Mouse (Mus musculus): Measurements from ENCODE around the gene Dgcr6. TPM values are rescaled to one million over a fixed set of nuclear protein-coding genes. Genes with fewer than 3 reads are reported as not detected.
A peak's percentile ranks its signal among the peaks of the same experiment; 100 is the strongest.
"Not testable (repeated sequence)": the region's sequence is repeated elsewhere in the genome, so short reads cannot be mapped to it uniquely, and the experiment has no call there.

Gene Dgcr6
- total RNA-seq (2021) = 10 to 100 TPM; 26.6 to 28.5 TPM
- long read RNA-seq, experiment 1, transcript Dgcr6-206 (5 exons, 1,086 nt) = major isoform, 32 of 43 reads
- long read RNA-seq, experiment 1, transcript Dgcr6-201 (5 exons, 1,050 nt) = minor isoform, 5 of 43 reads
- long read RNA-seq, experiment 1, partial matches to known transcripts = 5 of 43 reads
- long read RNA-seq, experiment 1, other reads (novel, unspliced or antisense) = 1 of 43 reads
- long read RNA-seq, experiment 2, transcript Dgcr6-206 (5 exons, 1,086 nt) = major isoform, 46 of 56 reads
- long read RNA-seq, experiment 2, transcript Dgcr6-201 (5 exons, 1,050 nt) = minor isoform, 6 of 56 reads
- long read RNA-seq, experiment 2, partial matches to known transcripts = 3 of 56 reads
- long read RNA-seq, experiment 2, other reads (novel, unspliced or antisense) = 1 of 56 reads

DNA sequence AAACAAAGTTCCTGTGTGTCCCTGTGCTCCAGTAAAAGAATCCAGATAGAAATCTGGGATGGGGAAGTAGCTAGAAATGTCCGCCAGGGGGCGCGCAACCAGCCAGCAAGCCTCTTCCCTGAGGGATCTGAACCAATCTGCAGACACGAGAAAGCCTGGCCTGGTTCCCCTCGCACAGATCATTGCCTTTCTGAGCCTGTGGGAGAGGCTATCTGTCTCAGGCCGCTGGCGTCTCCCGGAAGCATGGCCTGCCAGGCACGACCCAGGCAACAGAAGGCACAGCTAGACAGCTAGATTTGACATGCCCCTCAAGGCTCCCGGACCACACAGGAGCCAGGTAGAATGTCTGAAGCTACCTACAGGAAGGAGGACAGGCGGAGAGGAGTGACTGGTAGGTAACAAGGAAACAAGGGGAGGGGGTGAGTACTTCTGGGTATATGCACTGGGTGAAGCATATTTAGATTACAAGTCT lies at the start of gene Dgcr6:
Gene Dgcr6, plus strand, starts transcription at position 130 of the 472 bp plus-strand sequence.
- DNase-seq = peak; percentile 84
- intact Hi-C loops (cut with DNase I; ENCODE audit: low total_unique reads) = loop anchor here (10.0 kb wide), 1 partner anchor 162 kb away; the partner anchor contains the start of gene Ccdc188

DNA sequence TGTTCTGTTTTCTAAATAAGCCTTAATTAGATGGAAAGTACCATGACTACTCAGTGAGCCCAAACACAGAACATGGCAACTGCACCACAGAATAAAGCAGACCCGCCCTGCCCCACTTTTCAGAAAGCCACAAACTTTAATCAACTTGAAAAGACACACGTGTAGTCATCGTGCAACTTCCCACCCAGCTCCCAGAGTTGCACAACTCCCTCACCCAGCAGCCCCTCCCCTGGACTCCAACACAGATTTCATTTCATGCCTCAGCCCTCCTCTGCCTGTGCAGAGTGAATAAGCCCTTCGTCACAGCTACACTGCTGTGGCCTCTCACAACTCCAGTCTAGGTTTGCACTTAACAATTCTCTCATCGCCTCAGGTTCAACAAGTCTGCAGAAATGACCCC lies 48.1 kb upstream of the Dgcr6 start:
- no peak for DNase-seq
- intact Hi-C loops (cut with DNase I; ENCODE audit: low total_unique reads) = no loop called here

DNA sequence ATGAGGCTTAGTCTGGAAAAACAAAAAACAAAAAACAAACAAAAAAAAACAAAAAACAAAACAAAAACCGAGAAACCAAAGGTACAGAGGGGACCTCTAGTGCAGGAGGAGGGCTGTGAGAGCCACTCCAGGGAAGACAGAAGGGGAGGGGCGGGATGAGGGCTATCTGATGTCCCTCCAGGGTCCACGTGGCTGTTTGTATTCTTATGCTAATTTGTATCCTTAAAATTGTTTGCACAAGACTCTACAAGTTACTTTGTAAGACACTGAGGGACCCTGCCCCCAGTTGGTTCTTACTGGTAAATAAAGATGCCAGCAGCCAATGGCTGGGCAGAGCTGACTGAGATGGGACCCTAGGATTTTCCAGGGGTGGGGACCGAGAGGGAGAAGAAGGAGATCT lies 45.6 kb upstream of the Dgcr6 start:
- no peak for DNase-seq
- intact Hi-C loops (cut with DNase I; ENCODE audit: low total_unique reads) = no loop called here

DNA sequence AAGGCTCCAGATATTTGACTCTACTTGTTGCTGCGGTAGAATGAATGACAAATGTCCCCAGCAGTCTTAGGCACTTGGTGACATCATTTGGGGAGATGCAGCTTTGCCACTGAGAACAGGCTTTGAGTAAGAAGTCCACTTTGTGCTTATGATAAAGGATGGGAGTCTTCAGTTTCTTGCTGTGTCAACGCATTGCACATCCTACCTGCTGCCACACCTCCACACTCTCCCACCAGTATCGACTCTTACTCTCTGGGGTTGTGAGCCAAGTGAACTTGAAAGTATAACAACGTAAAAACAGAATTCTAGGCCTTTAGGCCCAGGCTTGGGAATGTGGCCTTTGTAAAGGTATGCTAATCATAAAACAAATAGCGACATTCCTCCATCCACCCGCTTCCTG lies 41.6 kb upstream of the Dgcr6 start:
- DNase-seq = no peak
- intact Hi-C loops (cut with DNase I; ENCODE audit: low total_unique reads) = no loop called here

DNA sequence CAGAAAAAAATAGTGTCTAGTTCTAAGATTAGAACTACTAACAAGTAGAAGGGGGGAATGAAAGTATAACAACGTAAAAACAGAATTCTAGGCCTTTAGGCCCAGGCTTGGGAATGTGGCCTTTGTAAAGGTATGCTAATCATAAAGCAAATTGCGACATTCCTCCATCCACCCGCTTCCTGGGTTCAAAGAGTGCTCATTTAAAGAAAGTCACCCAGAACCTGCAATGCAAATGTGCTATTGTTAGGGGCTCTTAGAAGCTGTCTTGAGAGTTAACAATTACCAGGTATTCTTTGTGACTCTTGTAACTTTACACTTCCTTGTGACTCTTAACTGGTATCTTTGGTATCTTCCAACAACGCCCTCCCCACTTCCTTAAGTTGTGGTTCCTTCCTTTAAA lies 36.2 kb upstream of the Dgcr6 start:
- intact Hi-C loops (cut with DNase I; ENCODE audit: low total_unique reads); DNase-seq: not testable (repeated sequence)

DNA sequence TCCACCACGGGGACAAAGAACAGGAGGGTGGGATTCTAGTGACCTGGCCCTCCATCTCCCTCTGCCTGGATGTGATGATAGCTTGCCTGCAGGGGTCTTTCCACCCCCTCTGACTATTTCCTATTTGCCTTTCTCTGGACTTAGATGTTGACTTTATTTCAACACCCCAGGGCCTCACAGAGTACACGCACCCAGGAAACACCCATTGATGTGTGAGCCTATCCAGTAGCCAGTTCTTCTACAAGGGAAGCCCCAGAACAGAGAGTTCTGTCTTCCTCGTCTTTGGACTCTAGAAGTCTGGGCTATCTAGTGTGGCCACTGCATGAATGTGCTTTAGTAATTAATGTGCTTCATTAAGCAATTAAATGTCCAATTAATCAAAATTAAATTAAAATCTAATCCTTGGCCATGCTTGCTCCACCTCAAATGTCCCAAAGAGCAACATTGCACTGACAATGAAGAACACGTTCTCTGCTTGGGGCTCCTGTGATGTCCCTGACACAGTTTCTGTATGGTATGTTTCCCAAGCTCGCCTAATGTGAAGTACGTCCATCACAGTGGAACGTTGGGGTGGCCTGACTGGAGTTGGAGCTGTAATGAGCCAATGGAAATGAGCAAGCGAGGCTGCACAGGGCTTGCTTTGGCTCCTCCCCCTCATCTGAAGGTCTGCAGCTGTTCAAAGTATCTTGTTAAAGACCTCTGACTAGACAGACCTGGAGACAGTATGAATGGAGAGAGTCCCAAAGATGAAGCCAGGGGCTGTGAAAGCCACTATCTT lies 29.7 kb upstream of the Dgcr6 start:
- intact Hi-C loops (cut with DNase I; ENCODE audit: low total_unique reads) = no loop called here
- DNase-seq = no peak

DNA sequence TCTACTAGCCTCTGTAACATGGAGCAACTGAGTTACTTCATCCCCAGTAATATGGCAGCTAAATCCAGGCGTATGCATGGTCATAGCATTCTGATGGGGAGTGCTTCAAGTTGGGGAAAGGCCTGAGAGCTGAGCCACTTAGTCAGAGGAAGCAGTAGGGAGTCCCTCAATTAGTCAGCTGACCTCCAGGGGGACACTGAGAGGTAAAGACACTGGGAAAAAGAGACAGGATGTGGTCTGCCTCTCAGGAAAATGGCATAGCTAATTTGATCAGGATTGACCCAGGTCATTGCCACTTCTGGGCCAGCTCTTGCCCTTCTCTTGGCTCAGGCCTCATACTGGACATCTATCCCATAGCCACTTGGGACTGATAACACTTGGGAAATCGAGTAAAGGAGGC lies 25.3 kb upstream of the Dgcr6 start:
- no peak for DNase-seq
- intact Hi-C loops (cut with DNase I; ENCODE audit: low total_unique reads) = no loop called here

DNA sequence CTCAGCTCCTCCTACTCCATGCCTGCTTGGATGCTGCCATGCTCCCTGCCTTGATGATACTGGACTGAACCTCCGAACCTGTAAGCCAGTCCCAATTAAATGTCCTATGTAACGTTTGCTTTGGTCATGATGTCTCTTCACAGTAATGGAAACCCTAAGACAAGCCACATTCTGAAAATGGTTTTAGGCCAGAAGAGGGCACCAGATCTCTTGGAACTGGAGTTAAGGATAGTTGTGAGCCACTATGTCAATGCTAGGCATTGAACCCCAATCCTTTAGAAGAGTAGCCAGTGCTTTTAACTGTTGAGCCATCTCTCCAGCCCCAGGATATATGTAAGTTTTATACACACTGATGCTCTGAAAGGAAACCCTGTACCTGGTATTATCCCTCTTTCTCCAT lies 20.9 kb upstream of the Dgcr6 start:
- no peak for DNase-seq
- intact Hi-C loops (cut with DNase I; ENCODE audit: low total_unique reads) = no loop called here

DNA sequence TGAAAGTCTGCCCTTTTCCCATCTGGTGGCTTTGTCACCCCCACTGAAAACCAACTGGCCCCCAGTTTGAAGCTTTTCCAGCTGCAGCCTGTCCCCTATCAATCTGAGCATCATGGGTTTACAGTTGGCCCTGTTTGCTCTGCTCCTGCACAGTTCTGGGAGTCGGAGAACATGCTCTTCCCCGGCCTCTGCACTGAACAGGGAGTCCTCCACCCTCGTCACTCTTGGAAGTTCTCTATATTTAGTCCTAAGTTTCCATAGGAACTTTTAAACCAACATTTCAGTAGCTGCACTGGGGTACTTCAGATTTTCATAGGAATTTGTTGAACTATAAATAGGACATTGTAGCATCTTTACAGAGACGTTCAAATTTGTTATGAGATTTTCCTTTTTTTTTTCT lies 19.4 kb upstream of the Dgcr6 start:
- intact Hi-C loops (cut with DNase I; ENCODE audit: low total_unique reads) = no loop called here
- DNase-seq = no peak

DNA sequence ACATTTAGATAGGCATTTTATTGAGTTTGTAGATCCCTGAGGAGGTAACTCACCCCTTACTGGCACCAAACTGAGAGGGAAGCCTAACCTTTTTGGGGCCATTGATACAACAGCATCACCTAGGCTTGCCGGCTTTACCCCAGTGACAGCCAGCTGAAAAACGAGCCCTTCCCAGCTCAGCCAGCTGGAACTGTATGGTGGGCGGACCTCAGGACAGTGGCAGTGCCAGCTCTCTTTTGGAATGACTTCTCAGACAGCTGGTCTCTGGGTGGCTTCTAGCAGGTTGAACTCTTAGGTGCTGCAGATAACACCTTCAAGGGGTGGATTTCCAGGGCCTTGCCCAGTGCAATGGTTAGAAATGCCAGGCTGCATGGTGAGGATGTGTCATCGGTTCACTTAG lies 18.4 kb upstream of the Dgcr6 start:
- DNase-seq = peak; percentile 43
- intact Hi-C loops (cut with DNase I; ENCODE audit: low total_unique reads) = no loop called here

DNA sequence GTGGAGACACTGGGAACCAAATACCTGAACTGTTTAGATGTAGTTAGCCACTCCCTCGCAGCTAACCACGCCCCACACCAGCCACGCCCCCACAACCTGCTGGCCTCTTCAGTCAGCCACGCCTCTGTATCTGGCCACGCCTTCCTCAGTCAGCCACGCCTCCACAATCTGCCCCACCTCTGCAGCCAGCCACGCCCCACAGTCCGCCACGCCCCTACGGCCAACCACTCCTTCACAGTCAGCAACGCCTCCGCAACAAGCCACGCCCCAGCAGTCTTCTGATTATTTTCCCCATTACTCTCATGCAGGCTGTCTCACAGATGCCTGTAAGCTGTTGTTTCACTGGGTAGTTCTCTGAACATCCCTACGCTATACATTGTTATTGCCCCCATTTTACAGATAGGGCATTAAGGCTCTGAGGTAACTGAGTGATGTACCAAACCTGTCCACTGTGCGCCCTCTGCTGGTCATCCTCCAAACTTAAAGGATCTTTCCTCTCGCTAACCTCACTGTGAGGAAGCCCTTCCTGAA lies 16.2 kb upstream of the Dgcr6 start:
- intact Hi-C loops (cut with DNase I; ENCODE audit: low total_unique reads) = no loop called here
- peak; percentile 33 for DNase-seq

DNA sequence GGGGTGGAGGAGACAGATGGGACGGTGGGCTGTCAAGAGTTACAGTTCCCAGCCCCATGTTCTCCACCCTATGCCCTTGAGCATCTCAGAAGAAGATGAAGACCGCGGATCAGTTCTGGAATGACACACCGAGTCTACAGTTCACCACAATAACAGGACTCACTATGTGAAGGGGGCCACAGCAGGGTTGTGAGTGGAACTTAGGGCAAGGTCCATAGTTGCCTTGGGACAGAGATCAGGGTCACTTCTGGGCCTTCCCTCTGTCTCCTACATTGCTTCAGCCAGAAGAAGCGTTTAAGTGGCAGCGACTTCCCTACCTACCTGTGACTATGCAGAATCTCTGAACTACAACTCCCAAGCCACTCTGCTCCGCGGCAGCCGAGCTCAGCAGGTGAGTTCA lies 15.6 kb upstream of the Dgcr6 start:
- intact Hi-C loops (cut with DNase I; ENCODE audit: low total_unique reads) = no loop called here
- no peak for DNase-seq

DNA sequence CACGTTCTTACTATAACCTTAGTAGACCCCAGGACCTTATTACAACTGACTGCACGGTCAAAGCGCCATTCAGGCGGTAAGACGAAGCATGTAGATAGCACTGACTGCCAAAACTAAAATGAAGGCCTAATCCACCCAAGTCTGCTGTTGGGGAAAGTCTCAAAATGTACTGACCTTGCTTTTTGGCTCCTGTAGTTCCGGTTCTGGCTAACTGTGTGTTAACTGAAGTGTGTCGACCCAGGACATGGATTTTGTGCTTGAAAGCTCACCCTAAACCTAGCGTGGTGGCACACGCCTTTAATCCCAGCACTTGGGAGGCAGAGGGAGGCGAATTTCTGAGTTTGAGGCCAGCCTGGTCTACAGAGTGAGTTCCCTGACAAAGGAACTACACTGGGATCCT lies 7.7 kb upstream of the Dgcr6 start:
- DNase-seq = no peak
- intact Hi-C loops (cut with DNase I; ENCODE audit: low total_unique reads) = loop anchor here (5.0 kb wide), 1 partner anchor 133 kb away; the partner anchor contains the start of gene Ess2

DNA sequence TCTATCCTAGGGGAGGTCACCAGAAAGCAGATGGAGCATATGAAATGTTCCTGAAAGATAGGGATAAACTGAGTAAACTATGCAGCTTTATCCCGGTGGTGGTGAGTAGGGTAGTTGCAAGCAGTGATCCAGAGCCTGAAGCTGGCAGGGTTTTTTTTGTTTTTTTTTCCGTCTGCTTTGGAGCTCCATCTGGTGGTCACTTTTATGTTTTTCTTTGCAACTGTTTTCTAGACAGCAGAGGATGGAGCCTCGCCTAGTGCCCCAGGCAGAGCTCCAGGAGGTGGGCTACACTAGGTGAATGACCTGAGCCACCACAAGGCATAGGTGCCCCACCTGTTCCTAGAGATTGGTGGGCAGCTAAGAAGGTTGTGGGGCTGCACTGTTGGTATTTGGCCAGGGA lies 5.0 kb upstream of the Dgcr6 start:
- no peak for DNase-seq
- intact Hi-C loops (cut with DNase I; ENCODE audit: low total_unique reads) = loop anchor here (5.0 kb wide), 1 partner anchor 135 kb away; the partner anchor contains the start of gene Ess2

DNA sequence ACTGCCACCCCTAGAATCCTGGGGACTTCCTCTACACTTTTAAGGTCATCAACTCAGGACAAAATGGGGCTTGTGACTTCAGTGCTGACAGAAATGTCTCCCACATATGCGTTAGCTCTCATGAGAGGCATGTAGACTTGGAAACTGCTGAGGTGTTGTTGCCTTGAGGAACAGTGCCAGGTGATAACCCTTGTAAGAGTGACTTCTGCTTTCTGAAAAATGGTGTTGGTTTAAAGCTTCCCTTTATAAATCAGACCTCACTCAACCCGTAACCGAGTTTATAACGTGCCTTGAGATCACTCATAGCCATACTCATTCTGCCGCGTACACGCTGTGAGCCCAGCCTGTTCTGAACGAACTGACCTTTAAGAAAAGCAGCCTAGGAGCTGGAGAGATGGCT lies 4.6 kb upstream of the Dgcr6 start:
- intact Hi-C loops (cut with DNase I; ENCODE audit: low total_unique reads) = loop anchor here (5.0 kb wide), 1 partner anchor 136 kb away; the partner anchor contains the start of gene Ess2
- no peak for DNase-seq

DNA sequence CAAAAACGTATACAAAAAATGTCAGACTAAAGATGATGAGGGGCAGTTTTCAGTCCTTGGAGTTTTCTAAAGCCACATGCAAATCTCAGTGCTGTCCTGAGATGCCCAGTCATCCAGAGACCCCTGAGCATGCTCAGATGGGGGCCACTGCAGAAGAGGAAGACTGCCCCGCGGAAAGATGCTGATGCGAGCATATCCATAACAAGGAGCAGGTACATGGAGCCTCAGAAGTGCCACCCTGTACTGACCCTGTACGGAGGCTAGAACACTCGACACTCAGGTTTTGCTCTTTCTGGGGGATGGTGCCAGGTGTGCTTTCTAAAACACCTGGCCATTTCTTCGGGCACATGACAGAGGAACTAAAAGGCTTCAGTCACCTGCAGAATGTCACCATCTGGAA lies 338 bp upstream of the Dgcr6 start:
- intact Hi-C loops (cut with DNase I; ENCODE audit: low total_unique reads) = loop anchor here (10.0 kb wide), 1 partner anchor 162 kb away; the partner anchor contains the start of gene Ccdc188
- DNase-seq = no peak

DNA sequence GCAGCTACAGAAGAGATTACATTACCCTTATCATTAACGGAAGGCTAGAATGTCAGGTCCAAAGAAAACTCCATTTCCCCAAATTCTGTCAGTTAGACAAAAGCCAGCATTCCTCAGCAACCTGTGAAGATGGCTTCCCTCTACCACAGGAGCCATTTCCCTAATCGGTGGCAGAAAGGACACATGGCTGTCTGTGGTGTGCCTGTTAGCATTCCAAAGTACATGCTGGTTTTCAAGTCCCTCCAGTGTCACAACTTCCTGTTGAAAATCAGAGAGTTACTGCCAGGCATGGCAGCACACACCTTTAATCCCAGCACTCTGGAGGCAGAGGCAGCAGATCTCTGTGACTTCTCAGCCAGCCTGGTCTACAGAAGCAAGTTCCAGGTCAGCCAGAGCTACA lies 3.6 kb downstream of the Dgcr6 start:
- intact Hi-C loops (cut with DNase I; ENCODE audit: low total_unique reads) = loop anchor here (10.0 kb wide), 1 partner anchor 159 kb away; the partner anchor contains the start of gene Ccdc188
- no peak for DNase-seq

DNA sequence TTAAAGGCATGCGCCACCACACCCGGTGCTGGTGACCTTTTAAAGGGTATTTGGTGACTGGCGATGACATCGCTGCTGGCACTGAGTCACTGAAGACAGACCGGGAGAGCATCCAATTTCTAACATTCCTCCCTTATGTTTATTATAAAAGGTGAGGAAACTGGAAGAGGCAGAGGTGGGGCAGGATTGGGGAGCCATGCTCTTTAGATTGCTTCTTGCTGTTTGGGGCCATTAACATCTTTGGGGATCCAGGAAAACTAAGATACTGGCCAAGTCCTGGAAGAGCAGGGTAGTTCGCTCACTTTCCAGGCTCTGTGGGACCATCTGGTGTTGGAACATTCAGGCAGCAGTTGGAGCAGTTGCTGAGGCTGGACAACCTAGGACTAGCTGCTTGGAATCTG lies 5.7 kb downstream of the Dgcr6 start:
- intact Hi-C loops (cut with DNase I; ENCODE audit: low total_unique reads) = loop anchor here (10.0 kb wide), 1 partner anchor 156 kb away; the partner anchor contains the start of gene Ccdc188
- DNase-seq = no peak

DNA sequence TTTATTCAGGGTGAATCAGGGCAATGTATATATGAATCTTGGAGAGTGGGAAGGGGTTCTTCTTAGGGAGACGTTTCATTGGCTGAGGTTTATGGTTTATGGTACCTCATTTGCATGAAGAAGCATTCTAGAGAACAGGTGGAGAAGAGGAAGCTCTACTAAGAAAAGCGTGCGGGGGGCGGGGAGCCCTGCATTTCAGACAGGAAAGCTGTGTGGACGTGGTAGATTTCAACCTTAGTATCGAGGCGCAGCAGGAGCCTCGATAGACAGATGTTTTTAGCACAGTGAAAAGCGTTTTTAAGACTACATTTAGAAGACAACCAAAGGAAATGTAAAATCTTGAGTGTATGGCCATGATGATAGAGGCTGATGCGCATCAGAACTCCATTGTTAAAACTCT lies 6.6 kb downstream of the Dgcr6 start:
- DNase-seq = no peak
- intact Hi-C loops (cut with DNase I; ENCODE audit: low total_unique reads) = loop anchor here (10.0 kb wide), 1 partner anchor 156 kb away; the partner anchor contains the start of gene Ccdc188

DNA sequence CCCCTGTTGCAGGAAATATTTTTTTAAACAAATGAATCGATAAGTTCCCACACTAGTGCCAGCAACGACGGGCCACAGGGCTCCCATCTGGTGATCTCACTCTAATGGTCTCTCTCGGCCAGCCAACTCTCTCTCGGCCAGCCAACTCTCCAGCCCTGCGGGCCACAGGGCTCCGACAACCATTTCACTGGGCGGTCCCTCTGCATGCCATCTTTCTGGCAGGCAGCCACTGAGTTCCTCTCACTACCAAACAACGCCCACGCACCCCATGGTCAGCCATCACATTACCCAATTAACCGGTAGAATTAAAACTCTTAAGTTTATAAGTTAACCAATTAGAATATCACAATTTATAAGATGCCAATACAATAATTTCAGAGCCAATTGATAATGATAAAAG lies 8.5 kb downstream of the Dgcr6 start:
- intact Hi-C loops (cut with DNase I; ENCODE audit: low total_unique reads) = no loop called here

More for the DNA sequence above, 8.5 kb downstream of the Dgcr6 start:
- DNase-seq = no peak
